Mouse (Mus musculus): ENCODE results near the gene Xaf1. TPM values are rescaled to one million over a fixed set of nuclear protein-coding genes. Genes with fewer than 3 reads are reported as not detected.

The Xaf1 gene
- polyA plus RNA-seq, 1 experiment from 2014 or later, result 1.6 TPM

DNA sequence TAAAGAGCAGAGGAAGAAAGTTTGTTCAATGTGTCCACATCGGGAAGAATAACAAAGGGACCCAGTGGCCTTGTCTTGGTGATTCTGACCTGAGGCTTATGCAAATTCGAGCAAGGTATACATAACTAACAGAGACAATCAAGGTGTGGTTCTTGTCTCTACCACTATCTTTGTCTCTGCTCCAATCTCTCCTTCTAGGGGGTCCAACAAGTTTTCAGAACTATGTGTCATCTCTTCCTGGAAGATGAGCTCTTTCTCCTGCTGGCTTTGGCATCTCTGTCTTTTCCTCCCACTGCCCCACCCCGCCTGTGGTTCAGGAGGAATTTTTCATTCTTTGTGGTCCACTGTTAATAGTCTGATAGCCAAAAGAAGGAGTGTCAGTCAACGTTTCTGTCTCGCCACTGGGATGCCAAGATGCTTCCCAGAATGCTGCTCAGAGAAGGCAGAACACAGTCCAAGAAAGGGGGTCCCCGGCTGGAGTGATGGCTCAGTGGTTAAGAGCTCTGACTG, 15.4 kb upstream of the Xaf1 start:
- Histone ChIP-seq H3K27me3 (ENCODE audit: insufficient read depth, poor library complexity, severe bottlenecking) (no peaks in the 10 kb centered on the region), H3K36me3 (no peaks in the 10 kb centered on the region), H3K27ac (no peak overlapping the region), H3K4me1 (no peaks in the 10 kb centered on the region), H3K4me3 (no peak overlapping the region), H3K9me3 (no peaks in the 10 kb centered on the region)
- 67% methylated on average over 6 of the region's 6 CpGs for WGBS
- no peak for DNase-seq (ENCODE audit: low spot score)

DNA sequence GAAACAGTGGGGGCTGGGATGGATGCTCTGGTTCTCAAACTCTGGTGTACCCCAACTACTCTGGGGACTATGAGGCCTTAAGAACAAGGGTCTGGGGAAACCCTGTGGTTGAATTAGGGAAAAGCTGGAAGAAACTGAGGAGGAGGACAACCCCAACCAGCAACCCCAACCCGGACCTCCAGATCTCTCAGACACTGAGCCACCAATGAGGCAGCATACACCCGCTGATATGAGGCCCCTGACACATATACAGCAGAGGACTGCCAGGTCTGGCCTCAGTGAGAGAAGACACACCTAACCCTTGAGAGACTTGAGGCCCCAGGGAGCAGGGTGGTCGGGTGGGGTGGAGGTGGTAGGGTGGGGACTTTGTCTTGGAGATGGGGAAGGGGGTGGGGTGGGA, 14.8 kb upstream of the Xaf1 start:
- Histone ChIP-seq H3K4me1 (no peaks in the 10 kb centered on the region), H3K27me3 (ENCODE audit: insufficient read depth, poor library complexity, severe bottlenecking) (no peaks in the 10 kb centered on the region), H3K27ac (no peak overlapping the region), H3K36me3 (no peaks in the 10 kb centered on the region), H3K9me3 (no peaks in the 10 kb centered on the region), H3K4me3 (no peak overlapping the region)
- WGBS, result 68% methylated on average over 3 of the region's 3 CpGs
- no peak for DNase-seq (ENCODE audit: low spot score)

DNA sequence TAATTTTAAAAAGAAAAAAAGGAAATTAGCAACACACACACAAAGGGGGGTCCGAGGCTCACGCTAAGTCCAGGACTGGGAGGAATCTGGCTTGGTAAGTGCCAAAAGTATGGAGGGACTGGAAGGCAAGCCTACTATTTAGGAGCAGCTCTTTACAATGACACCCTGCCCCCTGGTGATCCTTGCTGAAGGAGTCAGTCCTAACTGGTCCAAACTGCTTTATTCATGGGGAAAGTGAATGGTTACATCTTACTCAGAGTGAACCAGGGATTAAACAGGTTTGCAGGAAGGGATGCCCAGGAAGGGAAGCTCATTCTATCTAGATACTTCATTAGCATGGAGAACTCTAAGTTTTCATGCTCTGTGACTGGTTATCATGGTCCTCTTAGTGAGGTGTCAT, 14.3 kb upstream of the Xaf1 start:
- no peak overlapping the region for H3K4me3 ChIP-seq
- no peaks in the 10 kb centered on the region for H3K36me3 ChIP-seq
- no peak for DNase-seq (ENCODE audit: low spot score)
- no peaks in the 10 kb centered on the region for H3K4me1 ChIP-seq
- no peak overlapping the region for H3K27ac ChIP-seq
- H3K27me3 ChIP-seq (ENCODE audit: insufficient read depth, poor library complexity, severe bottlenecking), result no peaks in the 10 kb centered on the region
- 85% methylated on average over 2 of the region's 2 CpGs for WGBS
- H3K9me3 ChIP-seq, result no peaks in the 10 kb centered on the region

DNA sequence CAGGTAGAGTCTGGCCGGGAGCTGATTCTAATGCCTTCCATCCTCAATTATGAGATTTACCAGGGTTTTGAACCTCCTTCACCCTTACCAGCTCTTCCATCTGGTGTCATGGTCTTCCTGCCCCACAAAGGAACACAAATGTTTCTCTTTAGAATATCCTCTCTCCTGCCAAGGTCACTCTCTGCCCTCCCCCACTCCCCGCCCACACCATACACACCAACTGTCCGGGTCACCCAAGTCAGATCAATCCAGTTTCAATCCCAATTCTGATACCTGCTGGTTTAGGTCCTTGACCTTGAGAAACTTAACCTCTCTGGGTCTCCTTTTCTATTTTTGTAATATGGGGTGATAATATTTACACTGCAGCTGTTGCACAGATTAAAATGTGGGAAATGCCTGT, 13.9 kb upstream of the Xaf1 start:
- Histone ChIP-seq H3K27ac (no peak overlapping the region), H3K36me3 (no peaks in the 10 kb centered on the region), H3K9me3 (no peaks in the 10 kb centered on the region), H3K4me3 (no peak overlapping the region), H3K4me1 (no peaks in the 10 kb centered on the region), H3K27me3 (ENCODE audit: insufficient read depth, poor library complexity, severe bottlenecking) (no peaks in the 10 kb centered on the region)
- DNase-seq (ENCODE audit: low spot score), result no peak
- 82% methylated on average over 3 of the region's 3 CpGs for WGBS

DNA sequence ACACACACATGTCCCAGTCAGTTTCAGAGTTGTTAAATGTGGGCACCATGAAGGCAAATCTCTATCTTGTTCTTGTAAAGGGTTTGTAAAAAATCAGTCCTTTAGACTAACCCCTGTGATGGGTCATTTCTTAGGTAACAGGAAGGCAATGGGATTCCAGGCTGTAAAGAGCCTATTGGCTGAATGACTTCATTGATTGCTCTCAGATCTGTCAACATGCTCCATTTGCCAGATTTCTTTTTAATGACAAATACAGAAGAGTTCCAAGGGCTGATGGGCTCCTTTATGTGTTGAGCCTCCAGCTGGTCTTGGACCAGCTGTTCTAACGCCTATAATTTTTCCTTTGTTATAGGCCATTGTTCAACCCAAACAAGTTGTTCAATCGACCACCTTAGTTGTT, 8.3 kb upstream of the Xaf1 start:
- Histone ChIP-seq H3K27me3 (ENCODE audit: insufficient read depth, poor library complexity, severe bottlenecking) (no peaks in the 10 kb centered on the region), H3K36me3 (no peaks in the 10 kb centered on the region), H3K4me3 (no peak overlapping the region)

DNA sequence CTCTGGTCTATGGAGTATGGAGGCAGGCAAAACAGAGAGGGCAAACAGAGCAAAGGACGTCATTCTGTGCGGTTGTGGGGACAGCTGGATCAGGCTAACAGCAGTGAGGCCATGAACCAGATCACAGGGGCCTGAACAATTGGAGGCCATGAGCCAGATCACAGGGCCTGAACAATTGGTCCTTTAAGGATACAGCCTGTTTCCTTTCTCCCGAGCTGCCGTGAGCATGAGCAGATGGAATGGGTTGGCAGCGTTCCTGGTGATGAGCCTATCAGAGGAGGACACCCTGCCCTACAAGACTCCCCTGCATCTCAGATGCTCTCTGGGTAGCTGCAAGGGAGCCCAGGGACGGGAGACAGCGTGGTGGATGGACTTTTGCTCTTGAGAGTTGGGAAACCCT, 801 bp downstream of the Xaf1 start:
- 76% methylated on average over 7 of the region's 7 CpGs for WGBS
- H3K4me3 ChIP-seq, result no peak overlapping the region
- peaks cover 4% of the 10 kb centered on the region; the same call in 1 of the 2 replicates for H3K27me3 ChIP-seq (ENCODE audit: insufficient read depth, poor library complexity, severe bottlenecking)

More for the DNA sequence above, 8.3 kb upstream of the Xaf1 start:
- Histone ChIP-seq H3K9me3 (no peaks in the 10 kb centered on the region), H3K27ac (no peak overlapping the region), H3K4me1 (no peaks in the 10 kb centered on the region)
- 84% methylated on average over 2 of the region's 2 CpGs for WGBS
- no peak for DNase-seq (ENCODE audit: low spot score)

DNA sequence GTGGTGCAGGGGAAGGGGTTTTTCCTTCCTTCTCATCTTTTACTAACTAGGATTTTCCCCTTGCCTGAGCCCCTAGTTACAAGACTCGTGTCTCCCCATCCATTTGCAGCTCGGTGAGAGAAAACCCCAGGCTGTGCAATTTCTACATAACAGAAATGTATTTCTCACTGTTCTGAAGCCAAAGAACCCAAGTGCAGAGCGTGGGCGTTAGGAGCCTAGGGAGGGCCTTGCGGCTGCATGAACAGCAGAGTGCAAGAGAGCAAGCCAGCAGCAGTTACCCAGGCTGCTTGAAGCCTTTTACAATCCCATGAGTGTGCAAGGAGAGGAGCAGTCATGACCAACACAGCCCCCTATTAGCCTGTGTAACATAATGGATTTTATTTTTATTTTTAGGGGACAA, 6.0 kb downstream of the Xaf1 start:
- H3K27ac ChIP-seq, result no peak overlapping the region
- H3K36me3 ChIP-seq, result no peaks in the 10 kb centered on the region
- peaks cover 7% of the 10 kb centered on the region; the same call in 1 of the 2 replicates for H3K27me3 ChIP-seq (ENCODE audit: insufficient read depth, poor library complexity, severe bottlenecking)
- no peaks in the 10 kb centered on the region for H3K9me3 ChIP-seq
- 78% methylated on average over 5 of the region's 5 CpGs for WGBS
- no peak overlapping the region for H3K4me3 ChIP-seq
- peaks cover 13% of the 10 kb centered on the region for H3K4me1 ChIP-seq
- no peak for DNase-seq (ENCODE audit: low spot score)

More for the DNA sequence above, 801 bp downstream of the Xaf1 start:
- H3K9me3 ChIP-seq, result no peaks in the 10 kb centered on the region
- peaks cover 11% of the 10 kb centered on the region for H3K4me1 ChIP-seq
- DNase-seq (ENCODE audit: low spot score), result no peak
- H3K27ac ChIP-seq, result 0 out of 2 replicates have a peak overlapping the region, but pooled peaks have one; percentile 57
- no peaks in the 10 kb centered on the region for H3K36me3 ChIP-seq

DNA sequence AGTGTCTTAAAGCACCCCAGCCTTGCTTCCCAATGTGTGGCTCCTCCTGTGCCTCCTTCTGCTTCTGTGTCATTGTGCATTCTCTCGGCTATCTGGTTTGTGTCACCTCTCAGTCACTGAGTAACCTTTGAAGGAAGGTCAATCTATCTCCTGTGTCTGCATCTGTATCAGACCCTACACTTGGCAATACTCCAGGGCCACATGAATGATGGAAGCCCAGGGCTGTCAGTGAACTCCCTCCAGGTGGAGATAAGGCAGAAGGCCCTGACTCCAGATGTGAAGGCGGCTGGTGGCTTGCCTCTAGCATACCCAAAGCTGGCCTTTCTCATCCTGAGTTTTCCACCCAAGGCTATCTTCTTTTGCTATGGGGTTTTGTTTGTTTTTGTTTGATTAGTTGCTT, 7.6 kb downstream of the Xaf1 start:
- no peaks in the 10 kb centered on the region for H3K9me3 ChIP-seq
- WGBS, result 10% methylated on average over 2 of the region's 2 CpGs
- H3K27me3 ChIP-seq (ENCODE audit: insufficient read depth, poor library complexity, severe bottlenecking), result peaks cover 23% of the 10 kb centered on the region
- H3K4me1 ChIP-seq, result peaks cover 13% of the 10 kb centered on the region
- H3K4me3 ChIP-seq, result no peak overlapping the region
- DNase-seq (ENCODE audit: low spot score), result peak; percentile 81
- no peak overlapping the region for H3K27ac ChIP-seq
- H3K36me3 ChIP-seq, result no peaks in the 10 kb centered on the region

DNA sequence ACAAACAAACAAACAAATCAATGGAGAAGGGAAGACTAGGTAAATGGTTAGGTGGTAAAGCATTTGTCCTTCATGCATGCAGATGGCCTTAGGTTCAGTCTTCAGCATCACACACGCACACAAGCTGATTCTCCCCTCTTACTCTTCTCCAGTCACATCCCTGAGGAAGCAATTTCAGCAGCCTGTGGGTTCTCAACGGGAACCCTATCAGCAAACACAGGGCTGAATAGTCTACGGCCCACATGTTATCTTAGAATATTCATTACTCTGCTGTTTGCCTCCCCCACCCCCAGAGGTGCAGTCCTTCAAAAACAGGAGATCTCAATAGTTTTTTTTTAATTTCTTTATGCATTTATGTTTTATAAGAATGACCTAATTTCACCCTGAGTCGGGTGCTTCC, 9.1 kb downstream of the Xaf1 start:
- WGBS, result 62% methylated on average over 4 of the region's 4 CpGs
- peaks cover 20% of the 10 kb centered on the region for H3K4me1 ChIP-seq
- no peak overlapping the region for H3K27ac ChIP-seq
- H3K9me3 ChIP-seq, result no peaks in the 10 kb centered on the region
- no peak overlapping the region for H3K4me3 ChIP-seq
- no peak for DNase-seq (ENCODE audit: low spot score)
- peaks cover 36% of the 10 kb centered on the region for H3K27me3 ChIP-seq (ENCODE audit: insufficient read depth, poor library complexity, severe bottlenecking)
- no peaks in the 10 kb centered on the region for H3K36me3 ChIP-seq

DNA sequence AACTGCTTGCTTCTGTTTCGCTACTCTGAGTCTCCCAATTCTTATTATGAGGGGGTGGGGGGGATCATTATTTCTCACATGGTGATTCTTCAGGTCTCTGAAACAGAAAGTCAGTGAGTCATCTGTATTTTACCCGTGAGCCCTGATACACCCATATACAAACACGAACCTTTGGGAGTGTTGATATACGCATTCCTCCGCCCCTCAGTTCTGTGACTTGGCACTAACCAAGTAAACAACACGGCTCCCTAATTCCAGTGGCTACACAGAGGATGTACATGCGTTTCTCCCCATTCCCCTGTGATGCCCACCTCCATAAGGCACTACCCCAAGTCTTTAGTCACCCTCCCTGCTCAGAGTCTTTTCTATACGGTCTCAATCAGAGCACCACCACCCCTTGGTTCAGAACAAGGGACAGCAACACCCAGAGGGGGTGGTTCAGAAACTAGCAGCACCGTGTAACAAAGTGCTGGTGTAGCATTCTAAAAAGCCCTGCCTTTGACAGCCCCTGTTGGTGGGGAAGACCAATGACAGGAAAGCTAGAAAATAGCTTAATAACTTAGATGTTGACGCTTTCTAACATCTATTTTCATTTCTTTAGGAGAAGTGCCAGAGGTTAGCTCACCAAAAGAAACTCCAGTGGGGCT, 10.0 kb downstream of the Xaf1 start:
- H3K4me1 ChIP-seq, result peaks cover 20% of the 10 kb centered on the region
- no peak overlapping the region for H3K27ac ChIP-seq
- no peak overlapping the region for H3K4me3 ChIP-seq
- no peak for DNase-seq (ENCODE audit: low spot score)
- no peaks in the 10 kb centered on the region for H3K36me3 ChIP-seq
- no peaks in the 10 kb centered on the region for H3K9me3 ChIP-seq
- 81% methylated on average over 10 of the region's 10 CpGs for WGBS
- peaks cover 40% of the 10 kb centered on the region for H3K27me3 ChIP-seq (ENCODE audit: insufficient read depth, poor library complexity, severe bottlenecking)

DNA sequence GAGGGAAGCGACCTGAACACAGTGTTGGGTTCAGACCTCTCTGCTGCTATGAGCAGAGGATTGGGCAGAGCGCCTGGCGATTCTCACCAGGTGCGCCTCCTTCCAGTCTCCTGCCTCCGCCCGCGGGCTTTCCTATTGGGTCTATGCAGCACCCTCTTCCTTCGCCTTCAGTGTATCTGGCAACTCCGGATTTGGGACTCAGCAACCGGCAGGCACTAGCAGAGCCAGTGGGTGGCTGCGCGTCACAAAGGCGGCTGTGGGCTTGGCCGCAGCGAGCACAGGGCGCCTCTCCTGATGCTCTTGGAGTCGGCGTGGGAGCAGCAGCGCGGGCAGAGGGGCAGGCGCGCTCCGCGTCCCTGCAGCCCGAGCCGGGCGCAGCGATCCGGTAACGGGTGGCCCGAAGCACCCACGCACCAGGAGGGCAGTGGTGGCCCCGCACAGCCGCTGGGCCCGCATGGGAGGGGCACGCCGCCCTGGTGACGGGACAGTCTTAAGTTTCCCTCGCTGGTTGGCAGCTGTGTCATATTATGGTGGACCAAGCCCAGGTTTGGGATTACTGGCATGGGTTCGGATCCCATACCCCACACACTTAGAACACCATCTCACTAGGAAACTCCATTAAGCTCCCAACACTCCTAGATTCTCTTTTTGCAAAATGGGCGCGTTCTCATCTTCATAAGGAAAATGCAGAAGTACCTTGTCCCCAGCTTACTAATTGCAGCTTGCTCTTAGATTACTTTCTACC, 12.9 kb downstream of the Xaf1 start, which contains the start of gene Fbxo39:
TSS of gene Fbxo39 (plus strand) at position 294 of the 745 bp plus-strand sequence.
- H3K27ac ChIP-seq, result no peak within 1 kb of the TSS
- H3K9me3 ChIP-seq, result no peaks in the 10 kb centered on the region
- no peaks in the 10 kb centered on the region for H3K36me3 ChIP-seq
- H3K4me3 ChIP-seq, result peak within 1 kb of the TSS; percentile 52
- peaks cover 11% of the 10 kb centered on the region for H3K4me1 ChIP-seq
- H3K27me3 ChIP-seq (ENCODE audit: insufficient read depth, poor library complexity, severe bottlenecking), result peaks cover 63% of the 10 kb centered on the region
- no peak for DNase-seq (ENCODE audit: low spot score)
- 9% methylated on average over 42 of the region's 42 CpGs for WGBS

DNA sequence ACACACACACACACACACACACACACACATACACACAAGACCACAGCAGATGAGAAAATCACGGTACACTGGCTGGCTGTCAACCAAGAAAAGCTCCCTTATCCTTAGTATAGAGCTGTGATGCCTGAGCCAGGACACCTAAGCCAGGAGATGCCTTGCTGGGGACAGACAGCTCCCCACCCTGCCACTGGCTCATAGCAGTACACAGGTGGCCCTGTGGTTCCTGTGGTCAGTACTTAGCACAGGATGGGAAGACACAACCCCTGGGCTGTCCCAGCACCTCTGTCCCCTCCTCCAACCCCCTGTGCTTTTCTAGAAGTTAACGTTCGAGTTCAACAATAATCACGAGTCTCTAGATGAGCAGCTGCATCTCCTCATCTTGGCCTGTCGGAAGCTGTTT, 16.6 kb downstream of the Xaf1 start:
- 73% methylated on average over 5 of the region's 5 CpGs for WGBS
- peaks cover 55% of the 10 kb centered on the region for H3K27me3 ChIP-seq (ENCODE audit: insufficient read depth, poor library complexity, severe bottlenecking)
- no peaks in the 10 kb centered on the region for H3K36me3 ChIP-seq
- peaks cover 7% of the 10 kb centered on the region for H3K4me1 ChIP-seq
- no peak overlapping the region for H3K4me3 ChIP-seq
- no peaks in the 10 kb centered on the region for H3K9me3 ChIP-seq
- H3K27ac ChIP-seq, result no peak overlapping the region
- no peak for DNase-seq (ENCODE audit: low spot score)

DNA sequence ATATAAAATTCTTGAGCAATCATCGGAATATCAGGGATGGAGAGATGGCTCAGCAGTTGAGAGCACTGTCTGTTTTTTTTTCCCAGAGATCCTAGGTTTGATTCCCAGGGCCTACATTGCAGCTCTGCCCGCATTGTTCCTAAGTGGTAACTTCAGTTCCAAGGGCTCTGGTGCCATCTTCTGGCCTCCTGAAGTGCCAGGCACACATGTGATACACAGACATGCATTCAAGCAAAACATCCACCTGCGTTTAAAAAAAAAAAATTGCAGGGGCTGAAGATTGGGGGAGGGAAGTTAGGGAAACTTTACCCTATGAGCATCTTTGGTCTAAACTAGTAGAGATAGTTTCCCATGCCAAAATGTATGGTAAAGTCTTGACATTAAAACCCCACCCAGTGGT, 23.0 kb downstream of the Xaf1 start:
- WGBS, result 63% methylated on average over 3 of the region's 3 CpGs
- Histone ChIP-seq H3K27ac (no peak overlapping the region), H3K4me1 (no peaks in the 10 kb centered on the region), H3K9me3 (no peaks in the 10 kb centered on the region), H3K36me3 (no peaks in the 10 kb centered on the region), H3K27me3 (ENCODE audit: insufficient read depth, poor library complexity, severe bottlenecking) (no peaks in the 10 kb centered on the region), H3K4me3 (no peak overlapping the region)
- no peak for DNase-seq (ENCODE audit: low spot score)
